Mouse (Mus musculus) cerebellum, adult 2 months (tissue): Measurements from ENCODE around the gene Retreg1. TPM values are rescaled to one million over a fixed set of nuclear protein-coding genes. Genes with fewer than 3 reads are reported as not detected.

ENCODE experiments used
- DNase-seq, 2 experiments: peaks; one replicate each; pipeline ENCODE4 v3.0.0; 2021
- H3K27ac ChIP-seq: fragments of 200-500 bp; 2 replicates; pipeline ENCODE4 v1.5.1; 2012; ENCODE audit warnings: low read length, control low read depth, inconsistent platforms; ENCODE audit not compliant: insufficient read depth
- H3K27me3 ChIP-seq: fragments of 200-500 bp; 2 replicates; pipeline ENCODE4 v1.6.1; 2012; ENCODE audit warnings: inconsistent platforms, mild to moderate bottlenecking, low read length, moderate library complexity; ENCODE audit not compliant: control insufficient read depth, insufficient read depth
- H3K4me1 ChIP-seq: fragments of 200-500 bp; 2 replicates; pipeline ENCODE4 v1.6.1; 2011; ENCODE audit warnings: low read length; ENCODE audit not compliant: control insufficient read depth, insufficient read depth
- H3K4me3 ChIP-seq: fragments of 200-500 bp; replicated peaks from 2 replicates; pipeline ENCODE3; 2011; ENCODE audit warnings: mild to moderate bottlenecking, low read depth, low read length, control low read depth; ENCODE audit not compliant: insufficient read depth
- CTCF ChIP-seq: fragments of 200-500 bp; IDR thresholded peaks from 2 replicates; pipeline ENCODE4 v1.5.1; 2011; ENCODE audit warnings: low read depth, mild to moderate bottlenecking, control low read depth, low read length, moderate library complexity, borderline replicate concordance; ENCODE audit not compliant: insufficient read depth
- POLR2A ChIP-seq: fragments of 200-500 bp; IDR thresholded peaks from 2 replicates; pipeline ENCODE4 v1.6.1; 2011; ENCODE audit warnings: low read length, control low read depth, borderline replicate concordance; ENCODE audit not compliant: insufficient read depth
- WGBS: fragments of 180-500 bp; shearing (Covaris S2); methylation state at CpG from one replicate; pipeline ENCODE4 v1.1.7; 2018; 5-methylcytosine and 5-hydroxymethylcytosine counted together
- polyA plus RNA-seq: library from polyadenylated mRNA; depleted of rRNA; stranded (reverse); fragments of >200 nt; gene quantifications from 2 replicates; pipeline ENCODE4 v1.2.3, GENCODE M21; 2012

Retreg1 gene
- polyA plus RNA-seq, 1 experiment = 26.6 TPM

DNA sequence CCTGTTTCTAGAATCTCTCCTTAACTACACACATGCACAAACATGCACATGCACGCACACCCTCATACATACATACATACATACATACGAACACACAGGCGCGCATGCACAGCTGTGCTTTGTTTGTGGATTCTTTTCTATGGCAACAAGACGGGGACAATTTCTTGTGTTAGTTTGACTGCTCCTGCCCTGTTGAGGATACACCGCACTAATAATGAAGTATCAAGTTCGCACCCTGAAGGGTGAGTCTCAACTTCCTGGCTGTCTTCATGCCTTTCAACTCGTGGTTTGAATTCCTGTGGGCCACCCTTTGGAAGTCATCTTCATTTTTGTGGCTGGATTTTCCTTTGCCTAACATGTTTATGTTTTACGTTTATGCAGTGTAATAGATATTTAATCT lies 29.7 kb downstream of the Retreg1 start:
- TF ChIP-seq CTCF = no peak
- no peak for TF ChIP-seq POLR2A
- no peak for DNase-seq
- 94% methylated on average over 9 of the region's 9 CpGs for WGBS
- no peak overlapping the region for H3K4me3 ChIP-seq
- H3K27ac ChIP-seq = no peak overlapping the region
- peaks cover 5% of the 10 kb centered on the region for H3K4me1 ChIP-seq
- H3K27me3 ChIP-seq = no peaks in the 10 kb centered on the region

DNA sequence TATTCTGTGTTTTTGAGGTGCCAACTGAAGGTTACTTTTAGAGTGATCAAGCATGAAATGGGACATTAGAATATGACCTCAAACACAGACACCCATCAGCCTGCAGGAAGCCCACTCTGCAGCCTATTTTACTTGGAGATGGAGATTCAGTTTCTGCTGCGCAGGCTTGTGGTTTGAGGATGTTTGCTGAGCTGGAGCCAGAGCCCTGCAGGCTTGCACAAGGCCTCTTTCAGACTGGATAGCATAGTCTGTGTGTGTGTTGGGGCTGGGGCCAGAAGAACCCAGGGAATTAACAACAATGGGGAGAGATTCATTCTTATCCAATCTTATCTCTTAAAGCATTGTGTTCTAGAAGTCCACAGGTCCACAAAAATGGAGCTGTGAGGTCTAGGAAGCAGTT lies 30.6 kb downstream of the Retreg1 start:
- Histone ChIP-seq H3K4me3 (no peak overlapping the region), H3K4me1 (peaks cover 5% of the 10 kb centered on the region), H3K27ac (no peak overlapping the region), H3K27me3 (no peaks in the 10 kb centered on the region)
- TF ChIP-seq POLR2A (no peak), CTCF (no peak)
- WGBS = 30% methylated on average over 1 of the region's 1 CpGs
- DNase-seq = no peak

DNA sequence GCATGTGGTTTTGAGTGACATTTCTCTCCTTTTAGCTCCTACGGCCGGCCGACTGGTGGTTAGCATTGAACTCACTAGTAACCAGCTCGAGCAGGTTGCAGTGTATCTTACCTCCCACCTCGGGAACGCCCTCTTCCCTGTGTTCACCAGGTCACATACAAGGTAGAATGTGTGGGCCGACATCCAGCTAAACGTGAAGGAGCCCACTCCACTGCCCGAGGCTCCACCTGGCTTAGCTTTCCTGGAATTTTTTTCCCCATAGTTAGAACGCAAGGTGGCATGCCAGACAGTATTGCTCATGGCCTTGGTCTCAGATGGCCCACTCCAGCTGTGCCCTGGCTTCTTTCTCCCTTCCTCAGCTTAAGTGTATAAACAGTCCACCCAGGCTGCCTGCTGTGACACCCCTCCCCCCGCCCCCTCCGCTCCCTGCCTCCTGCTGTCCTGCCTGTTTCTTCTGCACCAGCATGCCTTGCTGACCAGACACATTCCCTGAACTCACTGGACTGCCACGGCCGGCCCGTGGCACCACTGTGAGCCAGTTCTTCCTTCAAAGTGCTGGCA lies 33.7 kb downstream of the Retreg1 start:
- Histone ChIP-seq H3K27ac (no peak overlapping the region), H3K4me3 (no peak overlapping the region), H3K27me3 (no peaks in the 10 kb centered on the region), H3K4me1 (peaks cover 5% of the 10 kb centered on the region)
- no peak for TF ChIP-seq CTCF
- TF ChIP-seq POLR2A = no peak
- 49% methylated on average over 15 of the region's 15 CpGs for WGBS
- DNase-seq = no peak

DNA sequence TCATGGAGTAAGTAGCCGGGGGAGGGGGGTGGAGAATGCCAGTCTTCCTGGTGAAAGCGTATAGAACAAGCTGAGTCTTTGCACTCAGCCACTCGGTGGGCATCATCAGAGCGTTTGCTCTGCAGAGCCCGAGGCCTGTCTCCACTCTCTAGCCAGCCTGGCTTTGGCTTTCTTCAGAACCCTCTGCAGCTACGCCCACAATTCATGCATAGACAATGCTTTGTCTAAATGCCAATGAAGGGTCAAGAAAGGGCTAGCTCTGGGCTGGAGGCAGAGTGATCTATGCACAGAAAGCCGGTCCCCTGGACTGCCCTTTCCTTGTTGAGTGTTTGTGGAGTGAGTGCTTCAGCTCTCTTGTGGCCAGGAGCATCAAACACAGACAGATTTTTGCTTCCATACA lies 34.8 kb downstream of the Retreg1 start:
- DNase-seq = no peak
- Histone ChIP-seq H3K27ac (no peak overlapping the region), H3K4me1 (peaks cover 5% of the 10 kb centered on the region), H3K27me3 (no peaks in the 10 kb centered on the region), H3K4me3 (no peak overlapping the region)
- 61% methylated on average over 7 of the region's 7 CpGs for WGBS
- TF ChIP-seq CTCF = no peak
- no peak for TF ChIP-seq POLR2A

DNA sequence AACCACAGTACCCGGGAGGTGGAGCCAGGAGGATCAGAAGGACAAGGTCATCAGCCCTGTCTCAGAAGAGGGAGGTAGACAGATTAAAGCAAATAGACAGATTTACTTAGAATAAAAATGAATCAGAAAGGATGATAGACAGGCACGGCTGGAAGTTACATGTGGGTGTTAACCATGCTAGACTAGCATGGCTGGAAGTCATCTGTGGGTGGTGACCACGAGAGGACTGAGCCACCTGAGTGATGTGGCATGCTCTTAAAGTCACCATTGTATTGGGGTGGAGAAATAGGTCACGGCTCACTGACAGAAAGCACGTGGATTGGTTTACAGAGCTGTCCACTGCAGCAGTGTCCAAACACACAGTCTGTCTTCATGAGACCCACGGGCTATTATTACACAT lies 36.2 kb downstream of the Retreg1 start:
- TF ChIP-seq CTCF (no peak), POLR2A (no peak)
- WGBS = 78% methylated on average over 6 of the region's 6 CpGs
- Histone ChIP-seq H3K27me3 (no peaks in the 10 kb centered on the region), H3K4me3 (no peak overlapping the region), H3K27ac (no peak overlapping the region), H3K4me1 (peaks cover 5% of the 10 kb centered on the region)
- no peak for DNase-seq

DNA sequence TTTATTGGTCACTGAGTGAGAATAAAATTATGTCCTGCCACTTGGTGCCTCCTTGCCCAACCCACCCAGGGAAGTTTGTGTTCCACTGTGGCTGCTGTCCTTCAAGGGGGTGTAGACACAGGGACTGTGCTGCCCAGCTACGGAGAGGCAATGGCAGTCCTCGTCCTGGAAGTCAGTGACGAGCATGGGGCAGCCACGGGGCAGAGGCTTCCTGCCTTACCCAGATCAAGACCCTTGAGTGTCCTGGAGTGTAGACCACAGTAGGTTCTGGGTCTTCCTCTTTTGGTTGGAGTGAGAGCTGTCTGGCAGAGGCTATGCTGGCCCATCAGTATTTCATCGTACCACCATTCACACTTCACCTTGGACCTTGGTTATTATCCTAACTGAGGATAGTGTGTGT lies 37.2 kb downstream of the Retreg1 start:
- H3K27ac ChIP-seq = no peak overlapping the region
- 93% methylated on average over 5 of the region's 5 CpGs for WGBS
- no peaks in the 10 kb centered on the region for H3K27me3 ChIP-seq
- H3K4me1 ChIP-seq = peaks cover 5% of the 10 kb centered on the region
- no peak overlapping the region for H3K4me3 ChIP-seq
- TF ChIP-seq CTCF (no peak), POLR2A (no peak)
- no peak for DNase-seq

DNA sequence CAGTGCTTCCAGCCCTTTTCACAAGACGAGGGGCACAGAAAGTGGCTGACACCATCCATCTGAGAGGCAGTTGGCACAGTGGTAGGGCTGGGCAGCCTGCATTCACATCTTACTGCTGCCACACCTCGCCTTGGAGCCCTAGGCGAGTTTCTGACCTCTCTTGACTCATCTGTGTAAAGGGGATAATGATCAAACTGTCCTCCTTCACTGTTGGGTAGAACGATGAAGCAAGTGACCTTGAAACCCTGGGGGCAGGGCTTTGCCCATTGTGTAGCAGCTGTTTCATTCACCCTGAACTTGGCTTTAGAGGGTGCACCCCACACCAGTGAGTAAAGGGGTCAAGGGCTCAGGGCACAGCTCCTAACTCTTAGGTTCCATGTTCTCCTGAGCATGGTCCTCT lies 39.0 kb downstream of the Retreg1 start:
- WGBS = 73% methylated on average over 4 of the region's 4 CpGs
- Histone ChIP-seq H3K27me3 (no peaks in the 10 kb centered on the region), H3K4me1 (no peaks in the 10 kb centered on the region; the same call in 1 of the 2 replicates), H3K27ac (no peak overlapping the region), H3K4me3 (no peak overlapping the region)
- no peak for DNase-seq
- TF ChIP-seq POLR2A = no peak
- TF ChIP-seq CTCF = no peak

DNA sequence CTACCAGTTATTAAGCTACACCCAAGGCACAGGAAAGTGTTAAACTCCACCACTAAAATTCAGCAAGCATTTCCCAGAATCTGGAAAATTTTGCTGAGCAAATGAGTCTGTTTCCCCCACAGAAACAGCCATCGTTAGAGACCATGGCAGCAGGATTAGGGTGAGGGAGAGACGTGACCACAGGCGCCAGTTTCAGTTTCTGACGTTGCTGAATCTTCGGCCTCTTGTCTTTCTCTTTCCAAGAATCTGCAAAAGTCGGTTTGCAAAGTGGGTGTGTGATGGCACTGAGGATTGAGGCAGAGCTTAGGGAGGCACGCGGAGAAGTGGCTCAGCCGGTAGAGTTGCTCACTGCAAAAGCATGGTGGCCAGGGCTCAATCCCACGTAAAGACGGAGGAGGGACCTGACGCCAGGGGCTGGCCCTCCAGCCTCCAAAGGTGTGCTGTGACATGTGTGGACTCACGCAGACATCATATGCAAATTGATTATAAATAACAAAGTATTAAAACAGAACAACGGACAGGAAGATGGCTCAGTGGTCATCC lies 41.5 kb downstream of the Retreg1 start:
- no peaks in the 10 kb centered on the region for H3K27me3 ChIP-seq
- 89% methylated on average over 14 of the region's 14 CpGs for WGBS
- no peak overlapping the region for H3K4me3 ChIP-seq
- TF ChIP-seq POLR2A = no peak
- no peak for TF ChIP-seq CTCF
- no peaks in the 10 kb centered on the region for H3K4me1 ChIP-seq
- H3K27ac ChIP-seq = no peak overlapping the region
- no peak for DNase-seq

DNA sequence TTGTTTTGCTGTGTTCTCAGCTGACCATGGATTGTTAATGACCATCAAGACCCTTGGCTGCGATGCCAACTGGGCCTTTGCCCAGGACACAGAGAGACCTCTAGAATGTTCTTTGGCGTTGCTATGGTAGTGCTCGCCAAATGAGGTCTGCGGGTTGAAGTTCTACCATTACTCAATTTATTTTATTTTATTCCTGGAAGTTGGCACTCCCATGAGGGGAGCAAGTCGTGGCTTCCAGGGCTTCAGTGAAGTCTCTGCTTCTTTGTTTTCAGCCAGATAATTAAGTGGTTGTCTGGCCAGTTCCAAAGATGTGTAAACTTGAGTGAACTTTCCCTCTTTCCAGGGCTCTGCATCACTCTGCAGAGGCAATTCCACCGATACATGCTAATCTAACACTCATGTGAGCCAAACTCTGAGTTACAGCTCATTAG lies 43.6 kb downstream of the Retreg1 start:
- 39% methylated on average over 6 of the region's 6 CpGs for WGBS
- Histone ChIP-seq H3K4me1 (no peaks in the 10 kb centered on the region), H3K27ac (no peak overlapping the region), H3K4me3 (no peak overlapping the region), H3K27me3 (no peaks in the 10 kb centered on the region)
- TF ChIP-seq CTCF (no peak), POLR2A (no peak)
- peak in 1 of 2 experiments; percentile 42 for DNase-seq
